Mouse (Mus musculus) adrenal gland, adult 2 months (tissue): ENCODE results near the gene Hnrnpd. TPM values are rescaled to one million over a fixed set of nuclear protein-coding genes. Genes with fewer than 3 reads are reported as not detected.
A peak's percentile ranks its signal among the peaks of the same experiment; 100 is the strongest.

Experiments used
- DNase-seq: peaks from one replicate; pipeline ENCODE4 v3.0.0; 2021
- long read RNA-seq: library from polyadenylated mRNA; stranded (forward); transcript quantifications from one replicate; pipeline ENCODE4 v2.0.0, GENCODE M21; 2021
- polyA plus RNA-seq: library from polyadenylated mRNA; depleted of rRNA; stranded (reverse); fragments of >200 nt; gene quantifications from 2 replicates; pipeline ENCODE4 v1.2.3, GENCODE M21; 2012; rRNA removed
- total RNA-seq, 2 experiments: library from RNA; stranded (reverse); gene quantifications; 2 replicates each; pipeline ENCODE4 v1.2.3; 2021

Hnrnpd gene
- total RNA-seq = 100 to 1,000 TPM in 1 of 2 experiments, 10 to 100 TPM in 1; 82.6 to 161 TPM
- polyA plus RNA-seq = 50.5 and 52.5 TPM in 2 replicates
- long read RNA-seq, full-length matches to known transcripts = 110 of 122 reads
- long read RNA-seq, partial matches to known transcripts = 7 of 122 reads
- long read RNA-seq, other reads (novel, unspliced or antisense) = 5 of 122 reads

DNA sequence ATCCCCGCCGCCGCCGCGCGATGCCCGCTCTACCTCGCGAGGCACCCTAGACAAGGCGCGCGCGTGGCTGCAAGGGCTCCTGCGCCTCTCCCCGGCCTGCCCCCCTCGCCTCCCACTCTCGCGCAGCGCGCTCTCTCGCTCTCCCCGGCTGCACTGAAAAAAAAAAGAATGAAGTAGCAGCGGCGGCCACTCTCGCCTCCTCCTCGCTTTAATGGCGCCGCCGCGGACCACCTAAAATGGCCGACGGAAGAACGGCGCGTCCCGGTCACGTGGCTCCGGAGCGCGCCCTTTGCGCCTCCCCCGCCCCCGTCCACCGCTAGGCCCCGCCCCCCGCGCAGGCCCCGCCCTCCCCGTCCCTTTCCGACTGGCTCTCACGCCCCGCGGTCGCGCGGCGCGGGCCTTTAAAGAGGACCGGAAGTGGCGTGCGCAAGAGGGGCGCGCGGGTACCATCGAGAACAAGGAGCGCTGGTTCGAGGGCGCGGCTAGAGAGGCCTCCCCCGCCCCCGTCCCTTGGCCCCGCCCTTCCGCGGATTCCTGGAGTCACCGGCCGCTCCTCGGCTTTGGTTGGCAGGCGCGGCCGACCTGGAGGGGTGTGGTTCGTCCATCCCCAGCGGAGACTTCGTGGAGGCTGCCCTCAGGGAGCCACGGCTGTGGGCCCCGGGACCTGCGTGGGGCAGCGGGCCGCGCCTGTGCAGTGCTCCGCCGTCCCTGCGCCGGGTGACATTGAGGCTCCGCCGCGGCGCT, at the start of gene Hnrnpd, which contains the start of gene 4930524J08Rik:
Gene Hnrnpd (minus strand): TSS at position 240 of the 744 bp plus-strand sequence.
Gene 4930524J08Rik (plus strand): TSS at position 363 of the 744 bp plus-strand sequence.
- DNase-seq = peak; percentile 96

DNA sequence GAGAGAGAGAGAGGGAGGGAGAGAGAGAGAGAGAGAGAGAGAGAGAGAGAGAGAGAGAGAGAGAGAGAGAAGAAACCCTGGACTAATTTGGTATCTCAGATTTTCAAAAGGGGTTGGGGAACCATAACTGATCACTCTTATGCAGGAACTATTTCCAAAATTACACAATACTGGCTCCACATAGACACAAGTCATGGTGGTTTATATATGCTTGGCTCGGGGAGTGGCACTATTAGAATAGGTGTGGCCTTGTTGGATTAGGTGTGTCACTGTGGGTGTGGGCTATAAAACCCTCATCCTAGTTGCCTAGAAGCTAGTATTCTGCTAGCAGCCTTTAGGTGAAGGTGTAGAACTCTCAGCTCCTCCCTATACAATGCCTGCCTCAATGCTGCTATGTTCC, 46.1 kb upstream of the Hnrnpd start:
- no peak for DNase-seq

DNA sequence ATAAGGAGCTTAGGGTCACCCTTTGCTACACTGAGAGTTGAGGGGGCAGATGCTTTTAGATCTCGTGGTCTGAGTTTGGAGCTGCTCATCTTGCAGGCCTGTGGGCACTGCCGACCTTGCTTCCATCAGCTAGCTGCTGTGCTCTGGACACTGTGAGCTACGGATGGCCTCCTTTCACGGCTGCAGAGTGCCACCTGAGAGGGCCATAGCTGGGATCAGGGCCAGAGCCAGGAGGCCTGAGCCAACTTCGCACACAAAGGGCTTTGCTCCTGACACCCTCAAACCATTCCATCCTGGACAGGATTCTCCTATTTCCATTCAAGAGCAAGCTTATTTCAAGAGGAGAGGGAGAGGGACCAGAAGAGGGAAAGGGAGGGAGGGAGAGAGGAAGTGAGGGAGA, 45.7 kb upstream of the Hnrnpd start:
- DNase-seq = no peak

DNA sequence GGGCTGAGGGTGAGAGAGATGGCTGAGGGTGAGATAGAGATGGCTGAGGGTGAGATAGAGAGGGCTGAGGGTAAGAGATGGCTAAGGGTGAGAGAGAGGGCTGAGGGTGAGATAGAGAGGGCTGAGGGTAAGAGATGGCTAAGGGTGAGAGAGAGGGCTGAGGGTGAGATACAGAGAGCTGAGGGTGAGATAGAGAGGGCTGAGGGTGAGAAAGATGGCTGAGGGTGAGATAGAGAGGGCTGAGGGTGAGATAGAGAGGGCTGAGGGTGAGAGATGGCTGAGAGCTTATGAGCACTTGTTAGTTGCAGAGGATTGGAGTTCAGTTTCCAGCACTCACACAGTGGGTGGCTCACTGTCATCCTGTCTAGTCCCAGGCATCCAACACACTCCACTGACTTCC, 41.4 kb upstream of the Hnrnpd start:
- DNase-seq = no peak

DNA sequence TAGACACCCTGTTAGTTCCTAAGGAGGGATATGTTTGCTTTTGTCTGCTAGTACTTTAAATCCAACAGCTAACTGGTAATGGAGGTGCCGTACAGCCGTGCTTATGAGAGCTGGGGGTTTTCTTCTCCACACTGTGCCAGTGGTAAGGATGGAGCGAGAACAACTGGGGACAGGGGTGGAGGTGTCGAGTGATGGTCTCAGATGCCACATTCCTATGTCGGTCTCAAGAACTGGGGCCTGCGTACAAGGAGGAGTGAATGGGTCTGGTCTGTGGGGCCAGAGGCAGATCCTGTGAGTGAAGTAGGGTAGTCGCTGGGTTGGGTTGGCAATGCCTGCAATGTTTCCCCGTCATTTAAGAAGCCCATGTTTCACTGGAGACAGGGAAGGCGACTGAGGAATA, 33.9 kb upstream of the Hnrnpd start:
- DNase-seq = no peak

DNA sequence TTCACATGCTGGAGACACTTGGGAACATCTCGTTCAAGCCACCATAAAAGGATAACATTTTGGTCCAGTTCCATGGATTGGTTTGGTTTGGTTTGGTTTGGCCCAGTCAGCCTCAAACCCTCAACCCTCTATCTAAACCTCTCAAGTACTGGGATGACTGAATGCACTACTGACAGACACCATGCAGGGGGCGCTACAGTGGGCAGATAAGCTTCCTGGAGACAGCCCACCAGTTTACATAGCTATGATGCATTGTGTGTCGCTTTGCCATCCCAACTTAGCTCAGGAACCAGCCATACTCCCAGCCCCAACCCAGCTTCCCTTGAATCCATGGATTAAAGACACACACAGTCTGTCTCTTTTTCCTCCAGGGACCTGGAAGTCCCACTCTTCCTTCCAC, 29.7 kb upstream of the Hnrnpd start:
- no peak for DNase-seq

DNA sequence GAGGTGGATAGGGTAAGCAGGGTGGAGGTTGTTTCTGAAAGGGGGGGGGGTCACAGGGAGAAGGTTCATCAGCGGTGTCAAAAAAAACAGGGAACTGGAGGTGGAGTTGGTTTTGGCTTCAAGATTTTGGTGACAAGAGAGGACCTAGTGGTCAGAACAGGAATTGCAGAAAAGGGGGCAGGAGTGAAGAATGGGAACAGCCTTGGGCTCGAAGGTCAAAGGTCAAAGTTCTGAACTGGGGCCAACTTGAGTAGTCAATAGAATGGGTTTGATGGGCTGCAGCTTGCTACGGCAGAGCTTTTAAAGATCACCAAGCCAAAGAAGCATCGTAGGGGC, 28.3 kb upstream of the Hnrnpd start:
- no peak for DNase-seq

DNA sequence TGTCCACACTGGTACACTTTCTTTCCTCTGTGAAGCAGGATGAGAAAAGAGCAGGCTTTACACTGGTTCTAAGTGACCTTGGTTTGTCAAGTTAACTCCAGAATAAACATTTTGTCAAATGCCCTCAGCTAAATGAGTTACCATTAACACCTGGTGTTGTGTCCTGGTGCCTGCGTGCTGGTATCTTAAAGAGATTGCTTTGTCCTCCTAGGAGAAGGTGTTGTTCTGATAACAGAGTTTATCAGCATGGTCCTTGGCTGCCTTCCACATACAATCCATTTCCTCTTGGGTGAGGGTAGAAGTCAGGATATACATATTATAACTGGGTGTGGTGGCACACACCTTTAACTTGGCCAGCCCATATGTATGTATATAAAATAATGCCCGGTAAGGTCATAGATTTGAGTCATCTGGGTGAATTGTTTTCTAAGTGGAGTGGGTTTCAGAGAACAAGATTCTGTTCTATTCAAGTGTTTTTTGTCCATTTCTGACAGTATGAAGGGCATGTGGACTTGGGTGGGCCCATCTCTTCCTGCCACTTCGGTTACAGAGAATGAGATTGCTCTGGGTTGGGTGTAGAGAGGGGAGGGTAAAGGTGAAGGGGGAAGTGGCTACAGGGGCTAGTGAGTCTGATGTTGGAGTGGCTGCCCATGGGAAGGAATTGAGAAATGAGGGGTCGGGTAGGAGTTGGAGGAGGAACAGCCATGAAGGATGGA, 27.7 kb upstream of the Hnrnpd start:
- no peak for DNase-seq

DNA sequence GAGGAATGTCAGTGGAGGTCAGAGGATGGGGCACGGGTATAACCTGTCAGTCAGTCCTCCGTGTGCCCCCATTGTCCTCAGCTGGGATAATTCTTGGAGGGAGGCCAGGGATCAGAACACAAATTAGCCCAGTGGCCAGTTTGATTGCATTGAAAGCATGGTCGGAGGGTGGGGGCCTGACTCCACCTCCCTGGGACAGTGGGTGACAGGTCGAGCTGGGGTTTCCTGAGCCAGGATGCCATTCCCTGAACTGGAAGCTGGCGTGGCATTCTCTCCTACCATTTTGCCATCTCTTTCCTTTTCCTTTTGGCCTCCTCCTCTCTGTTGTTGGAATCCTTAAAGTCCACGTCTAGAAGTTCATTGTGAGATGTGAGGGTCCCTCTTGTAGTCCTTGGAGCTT, 27.2 kb upstream of the Hnrnpd start:
- DNase-seq = no peak

DNA sequence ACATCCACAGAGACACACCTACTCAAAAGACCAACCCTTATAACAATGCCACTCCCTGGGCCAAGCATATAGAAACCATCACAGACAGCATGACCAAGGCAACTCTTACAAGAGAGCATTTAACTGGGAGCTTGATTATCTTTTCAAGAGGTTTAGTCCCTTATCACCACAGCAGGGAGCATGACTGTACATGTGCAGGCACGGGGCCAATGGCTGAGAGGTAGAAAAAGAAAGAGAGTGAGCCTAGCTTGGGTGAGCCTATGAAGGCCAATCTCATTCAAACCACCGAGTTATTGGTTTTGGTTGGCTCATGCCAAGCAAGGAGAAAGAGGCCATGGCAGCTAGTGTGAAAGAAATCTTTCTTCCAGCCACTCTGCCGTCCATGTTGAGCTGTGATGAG, 26.7 kb upstream of the Hnrnpd start:
- peak; percentile 28 for DNase-seq

DNA sequence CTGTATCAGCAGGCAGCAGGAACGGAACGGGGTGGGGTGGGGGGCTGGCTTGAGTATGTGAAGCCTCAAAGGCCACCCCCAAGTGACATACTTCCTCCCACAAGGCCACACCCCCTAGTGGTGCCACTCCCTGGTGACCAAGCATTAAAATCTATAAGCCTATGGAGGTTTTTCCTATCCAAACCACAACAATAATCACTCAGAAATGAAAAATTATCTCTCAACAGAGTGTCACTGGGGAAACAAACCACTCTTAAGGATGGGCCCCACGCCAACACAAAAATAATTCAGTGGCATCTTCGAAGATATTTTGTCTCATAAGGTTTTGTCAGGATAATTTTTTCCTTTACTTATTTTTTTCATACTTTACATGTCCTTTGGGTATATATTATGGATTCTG, 25.2 kb upstream of the Hnrnpd start:
- no peak for DNase-seq

DNA sequence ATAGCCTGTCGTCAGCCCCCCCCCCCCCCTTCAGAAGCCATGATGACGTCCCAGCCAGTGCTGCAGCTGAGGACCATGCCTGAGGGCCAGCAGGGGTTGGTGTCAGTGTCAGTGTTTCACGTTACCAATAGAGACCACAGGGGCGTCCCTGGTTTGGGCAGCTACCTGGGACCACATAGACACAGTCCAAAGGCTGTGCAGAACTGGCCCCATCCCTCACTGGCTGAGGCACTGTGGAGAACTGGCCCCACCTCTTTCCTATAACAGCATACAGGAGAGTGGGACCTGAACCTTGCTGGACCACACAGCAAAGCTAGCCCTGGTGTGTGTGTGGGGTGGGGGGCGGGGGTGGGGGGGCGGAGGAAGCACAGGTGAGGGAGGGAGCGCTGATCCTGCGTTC, 21.8 kb upstream of the Hnrnpd start:
- no peak for DNase-seq

DNA sequence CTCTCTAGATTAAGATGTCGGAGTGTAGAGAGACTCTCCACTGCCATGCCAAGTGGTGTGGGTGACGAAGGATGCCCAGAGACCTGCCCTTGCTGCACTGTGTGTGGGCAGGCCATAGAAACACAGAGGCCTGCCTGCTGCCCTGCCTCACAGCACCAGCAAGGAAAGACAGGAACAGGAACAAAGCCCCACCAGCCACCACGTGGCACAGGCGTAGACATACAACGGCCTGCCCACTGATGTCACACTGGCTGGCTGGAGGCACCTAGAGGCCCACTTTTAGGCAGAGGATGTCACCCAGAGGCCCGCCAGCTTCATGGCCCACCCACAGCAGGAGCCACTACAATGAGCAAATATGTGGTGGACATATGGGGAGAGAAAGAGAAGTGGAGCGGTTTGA, 21.3 kb upstream of the Hnrnpd start:
- DNase-seq = no peak

DNA sequence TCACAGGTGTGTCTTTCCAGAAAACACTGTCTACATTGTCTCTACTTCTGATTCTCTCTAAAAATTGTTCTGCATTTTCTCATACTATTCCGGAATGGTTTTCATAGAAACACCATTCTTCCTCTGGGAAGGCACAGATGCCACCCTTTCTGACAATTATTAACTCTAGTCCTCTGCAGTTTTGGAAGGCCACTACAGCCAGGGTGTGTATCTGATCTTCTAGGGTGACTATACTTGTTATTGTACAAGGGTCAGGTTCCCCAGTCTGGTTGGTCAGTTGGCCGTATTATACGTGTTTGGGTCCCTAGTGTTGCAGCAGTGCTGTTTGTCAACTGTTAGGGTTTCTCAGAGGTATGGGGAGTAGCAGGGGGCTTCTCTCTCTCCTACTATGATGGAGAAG, 15.9 kb upstream of the Hnrnpd start:
- DNase-seq = no peak

DNA sequence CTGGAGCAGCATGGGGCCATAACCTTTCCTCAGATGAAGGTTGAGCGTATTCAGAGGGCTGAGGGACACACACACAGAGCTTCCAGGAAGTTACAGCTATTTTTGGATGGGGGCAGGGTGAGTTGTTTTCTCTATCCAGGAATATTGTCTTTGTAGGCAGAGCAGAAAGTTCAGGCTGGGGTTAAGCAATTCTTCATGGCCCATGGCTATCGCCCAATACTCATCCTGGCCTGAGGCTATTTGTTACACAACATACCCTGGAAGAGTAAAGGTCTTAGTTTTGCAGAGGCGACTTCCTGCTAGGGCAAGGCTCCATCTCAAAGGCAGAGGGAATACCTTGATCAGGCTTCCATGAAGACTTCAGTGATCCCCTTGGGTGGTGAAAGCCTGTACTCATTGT, 15.4 kb upstream of the Hnrnpd start:
- DNase-seq = peak; percentile 48

DNA sequence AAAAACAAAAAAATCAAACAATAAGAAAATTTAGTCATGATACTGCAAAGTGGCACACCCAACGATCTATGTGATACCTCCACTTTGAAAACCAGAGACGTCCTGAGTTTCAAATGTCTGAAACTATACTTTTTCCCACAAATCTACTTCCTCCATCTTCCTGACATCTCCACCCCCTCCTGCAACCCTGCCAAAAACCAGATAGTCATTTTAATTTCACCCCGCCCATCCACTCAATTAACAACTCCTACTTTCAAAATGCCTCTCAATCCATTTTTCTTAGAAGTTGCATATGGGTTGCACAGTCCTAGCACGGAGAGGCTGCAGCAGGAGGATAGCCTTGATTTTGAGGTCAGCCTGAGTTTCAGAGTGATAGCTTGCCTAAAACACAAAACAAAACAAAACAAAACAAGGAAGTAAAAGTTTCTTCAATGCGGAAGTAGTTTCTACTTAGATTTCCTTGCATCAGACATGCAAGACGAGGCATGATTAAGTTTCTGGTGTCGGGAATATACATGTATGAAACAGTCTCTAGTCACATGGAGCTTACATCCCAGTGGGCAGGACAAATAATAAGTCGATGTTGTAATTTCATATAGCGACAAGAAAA, 4.8 kb upstream of the Hnrnpd start:
- no peak for DNase-seq

DNA sequence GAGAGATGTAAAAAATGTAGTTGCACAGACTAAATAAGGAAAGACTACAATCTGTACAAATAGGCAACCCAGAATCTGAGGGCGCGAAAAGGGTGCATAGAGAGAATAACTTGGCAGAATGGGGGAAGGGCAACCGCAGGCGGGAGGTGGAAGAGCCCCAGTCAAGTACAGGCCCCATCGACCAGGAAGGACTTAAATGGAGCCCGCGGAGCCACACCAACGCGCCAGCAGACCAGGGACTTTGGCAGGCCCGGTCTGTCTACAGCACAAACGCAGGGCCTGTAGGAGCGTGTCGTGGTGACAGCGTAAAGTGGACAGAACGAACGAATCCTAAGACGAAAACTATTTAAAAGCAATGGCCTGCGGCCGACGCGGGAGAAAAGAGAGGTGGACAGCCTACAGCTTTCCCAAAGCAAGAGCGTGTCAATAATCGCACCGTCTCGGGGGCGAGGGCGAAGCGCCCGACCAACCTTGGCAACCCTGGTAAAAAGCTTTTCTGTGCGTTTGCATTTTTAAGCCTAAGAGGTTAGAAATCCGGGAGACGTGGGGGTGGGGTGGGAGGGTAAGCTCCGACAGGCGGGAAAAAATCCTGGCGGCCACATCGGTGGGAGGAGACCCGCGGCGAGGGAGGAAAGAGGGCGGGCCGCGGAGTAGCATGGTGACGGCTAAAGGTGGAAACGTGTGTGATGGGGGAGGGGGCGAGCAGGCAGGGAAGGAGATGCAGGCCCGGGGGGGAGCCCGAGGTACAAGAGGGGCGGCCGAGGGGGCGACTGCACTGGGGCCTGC, 1.0 kb downstream of the Hnrnpd start:
- DNase-seq = peak; percentile 89

DNA sequence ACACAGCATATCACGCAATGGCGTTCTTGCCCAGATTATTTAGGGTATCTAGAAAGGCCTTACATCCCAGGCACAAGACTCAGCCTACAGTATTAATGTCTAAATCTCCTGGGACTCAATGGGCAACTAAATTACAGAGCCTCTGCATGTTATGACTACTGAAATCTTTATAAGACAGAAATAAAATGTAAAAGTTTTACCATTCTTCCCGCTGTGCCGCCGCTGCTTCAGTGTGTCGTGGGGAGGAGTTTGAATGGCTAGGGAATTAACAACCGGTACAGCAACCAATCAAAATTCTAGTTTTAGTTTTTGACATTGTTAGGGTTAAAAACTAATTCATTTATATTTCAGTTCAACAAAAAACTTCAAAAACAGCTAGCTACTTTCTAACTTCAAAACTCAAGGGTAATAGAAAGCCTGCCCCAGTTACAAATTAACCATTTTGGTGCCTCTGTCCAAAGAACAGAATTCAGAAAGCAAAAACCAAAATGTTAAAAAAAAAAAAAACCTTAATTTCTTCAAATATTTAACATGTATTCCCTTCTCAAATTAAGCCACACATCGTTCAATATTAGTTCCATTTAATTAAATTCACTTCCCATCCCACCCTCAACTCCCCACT, 2.3 kb downstream of the Hnrnpd start:
- no peak for DNase-seq

DNA sequence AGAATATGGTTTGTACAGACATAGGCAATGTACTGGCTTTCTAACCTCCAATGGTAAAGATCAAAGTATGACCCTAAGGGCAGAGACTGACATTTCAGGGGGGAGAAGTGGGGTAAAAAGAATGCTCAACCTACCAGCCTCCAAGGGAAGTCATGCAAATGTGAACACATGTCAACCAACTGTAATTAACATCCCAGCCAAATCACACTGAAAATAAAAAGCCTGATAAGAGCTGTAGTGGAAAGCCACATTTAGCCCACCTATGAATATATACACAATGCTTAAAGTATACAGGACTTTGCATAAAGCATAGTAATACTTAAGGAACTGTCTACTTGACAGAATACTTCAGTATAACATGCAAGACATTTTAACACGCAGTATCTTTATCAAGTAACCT, 3.0 kb downstream of the Hnrnpd start:
- no peak for DNase-seq

DNA sequence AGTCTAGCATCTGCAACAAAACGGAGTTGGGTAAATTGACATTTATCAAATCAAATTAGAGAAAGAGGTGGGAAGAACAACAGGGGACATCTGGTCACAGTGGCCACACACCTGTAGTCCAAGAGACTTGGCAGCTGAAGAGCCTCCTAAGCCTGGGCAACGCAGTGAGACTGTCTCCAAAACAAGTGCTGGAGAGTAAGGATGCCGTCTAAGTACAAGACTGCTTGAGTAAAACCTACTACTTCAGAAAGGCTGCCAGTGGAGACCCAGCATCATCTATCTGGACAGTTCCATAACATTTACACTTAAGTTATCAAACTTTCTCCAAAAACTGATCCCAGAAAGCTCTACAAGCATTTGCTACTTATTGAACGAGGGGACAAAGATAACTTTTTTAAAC, 3.7 kb downstream of the Hnrnpd start:
- DNase-seq = no peak

DNA sequence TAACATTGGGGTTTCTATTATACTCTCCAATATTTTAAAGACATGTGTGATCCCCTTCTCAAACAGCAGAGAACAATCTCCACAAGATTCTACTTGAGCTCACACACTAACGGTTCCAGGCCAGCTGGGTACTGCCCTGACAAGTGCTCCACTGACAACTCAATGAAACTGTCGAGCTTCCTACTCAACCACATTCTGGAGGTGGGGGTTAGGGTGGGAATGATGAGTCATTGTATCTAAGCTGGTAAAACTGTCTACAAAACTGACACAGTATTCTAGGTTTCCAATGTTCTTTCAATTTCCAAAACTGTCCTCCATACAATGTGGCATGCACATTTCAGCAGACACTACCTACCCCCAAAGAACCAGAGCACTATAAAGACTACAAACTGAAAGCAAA, 4.8 kb downstream of the Hnrnpd start:
- peak; percentile 34 for DNase-seq

DNA sequence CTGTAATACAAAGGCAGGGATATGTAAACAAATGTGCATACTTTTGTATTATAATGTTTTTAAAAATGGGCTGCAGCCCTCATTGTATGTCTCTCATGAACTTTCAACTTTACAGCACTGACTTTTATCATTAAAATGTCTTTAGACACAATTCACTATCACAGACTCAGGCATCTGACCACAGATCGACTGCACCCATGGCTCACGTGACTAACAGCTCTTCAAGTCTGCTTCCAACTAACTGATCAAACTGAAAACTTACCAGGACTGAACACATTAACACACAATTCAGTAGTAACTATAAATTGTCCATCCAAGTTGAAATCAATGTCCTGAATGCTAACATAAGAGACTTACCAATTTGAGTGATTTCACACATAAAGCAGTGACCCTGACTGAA, 18.8 kb downstream of the Hnrnpd start:
- DNase-seq = no peak
